Mouse (Mus musculus) gastrocnemius, adult 8-10 months (tissue): ENCODE measurements around the gene Miga2. TPM values are rescaled to one million over a fixed set of nuclear protein-coding genes. Genes with fewer than 3 reads are reported as not detected.

Source experiments
- DNase-seq, 2 experiments: peaks; one replicate each; pipeline ENCODE4 v3.0.0; 2022; ENCODE audit warnings: low spot score in 2 of 2
- total RNA-seq, 4 experiments: library from RNA; stranded (reverse); gene quantifications; 2 replicates each; pipeline ENCODE4 v1.2.4; 2022

The Miga2 gene
- 10 to 100 TPM; 13.2 to 29.8 (median 17.4) TPM for total RNA-seq

- peak; percentile 98 to 99 for DNase-seq
These were observed at the start of gene Miga2 for GRCm38 (mm10) chr2:30363773-30364650. Gene Miga2, plus strand, starts transcription at chr2:30364233.

- DNase-seq: no peak
These were observed 47.9 kb upstream of the Miga2 start for GRCm38 (mm10) chr2:30316136-30316535.

- no peak for DNase-seq
These were observed 47.1 kb upstream of the Miga2 start for GRCm38 (mm10) chr2:30316955-30317354.

GRCm38 (mm10) chr2:30319260-30319659 lies 44.8 kb upstream of the Miga2 start:
- no peak for DNase-seq

GRCm38 (mm10) chr2:30323111-30323510 lies 40.9 kb upstream of the Miga2 start:
- no peak for DNase-seq

- no peak for DNase-seq
These were observed 38.7 kb upstream of the Miga2 start for GRCm38 (mm10) chr2:30325296-30325695.

GRCm38 (mm10) chr2:30327276-30327675 lies 36.8 kb upstream of the Miga2 start:
- no peak for DNase-seq

GRCm38 (mm10) chr2:30328791-30329190 lies 35.2 kb upstream of the Miga2 start:
- DNase-seq: no peak

GRCm38 (mm10) chr2:30335324-30335723 lies 28.7 kb upstream of the Miga2 start:
- no peak for DNase-seq

GRCm38 (mm10) chr2:30336174-30336915 lies 27.7 kb upstream of the Miga2 start:
- no peak for DNase-seq

- no peak for DNase-seq
These were observed 26.9 kb upstream of the Miga2 start for GRCm38 (mm10) chr2:30337179-30337578.

- DNase-seq: no peak
These were observed 22.0 kb upstream of the Miga2 start for GRCm38 (mm10) chr2:30342061-30342460.

GRCm38 (mm10) chr2:30342544-30342943 lies 21.5 kb upstream of the Miga2 start:
- no peak for DNase-seq

- DNase-seq: no peak
These were observed 20.4 kb upstream of the Miga2 start for GRCm38 (mm10) chr2:30343601-30344137.

GRCm38 (mm10) chr2:30345971-30346676 lies 17.9 kb upstream of the Miga2 start:
- no peak for DNase-seq

- DNase-seq: no peak
These were observed 14.8 kb upstream of the Miga2 start for GRCm38 (mm10) chr2:30349196-30349595.

GRCm38 (mm10) chr2:30351149-30351548 lies 12.9 kb upstream of the Miga2 start:
- DNase-seq: no peak

- DNase-seq: no peak
These were observed 8.2 kb upstream of the Miga2 start for GRCm38 (mm10) chr2:30355861-30356260.

- DNase-seq: no peak
These were observed 7.8 kb upstream of the Miga2 start for GRCm38 (mm10) chr2:30356266-30356665.

- DNase-seq: no peak
These were observed 7.1 kb upstream of the Miga2 start for GRCm38 (mm10) chr2:30356906-30357305.
